Mouse (Mus musculus): ENCODE results near the gene Minos1. TPM values are rescaled to one million over a fixed set of nuclear protein-coding genes. Genes with fewer than 3 reads are reported as not detected.

Gene Minos1
- polyA plus RNA-seq, 1 experiment from 2014 or later: 564 TPM

- Histone ChIP-seq H3K9me3 (ENCODE audit: control insufficient read depth, low read length) (no peaks in the 10 kb centered on the region), H3K36me3 (ENCODE audit: control insufficient read depth, insufficient read depth, low read length) (no peaks in the 10 kb centered on the region), H3K9ac (ENCODE audit: low read depth, low read length) (no peak overlapping the region), H3K4me2 (no peak overlapping the region), H3K4me3 (ENCODE audit: low read depth, low read length) (no peak overlapping the region), H3K27me3 (replicated peaks; ENCODE audit: control insufficient read depth, insufficient read depth, low read length) (peaks cover 58% of the 10 kb centered on the region), H3K4me1 (replicated peaks; ENCODE audit: control insufficient read depth, insufficient read depth, low read length) (peaks cover 6% of the 10 kb centered on the region; the same call in 1 of the 2 replicates), H3K27ac (ENCODE audit: low read depth, low read length) (no peak overlapping the region)
- 11% methylated on average over 5 of the region's 5 CpGs for WGBS
- no peak for ATAC-seq (replicated peaks; ENCODE audit: low FRiP score)
- DNase-seq (ENCODE audit: low spot score): no peak
These were observed 55.0 kb downstream of the Minos1 start for GRCm38 (mm10) chr4:139075915-139076314.

- peak within 1 kb of the TSS; percentile 69 for H3K4me2 ChIP-seq
- H3K4me3 ChIP-seq (ENCODE audit: low read depth, low read length): peak within 1 kb of the TSS; percentile 55
- H3K9me3 ChIP-seq (ENCODE audit: control insufficient read depth, low read length): no peaks in the 10 kb centered on the region
- no peak within 1 kb of the TSS for H3K9ac ChIP-seq (ENCODE audit: low read depth, low read length)
- WGBS: 2% methylated on average over 77 of the region's 77 CpGs
- ATAC-seq (replicated peaks; ENCODE audit: low FRiP score) (no peak; the same call in 1 of the 2 replicates), DNase-seq (ENCODE audit: low spot score) (no peak)
- no peaks in the 10 kb centered on the region for H3K36me3 ChIP-seq (ENCODE audit: control insufficient read depth, insufficient read depth, low read length)
- no peak within 1 kb of the TSS for H3K27ac ChIP-seq (ENCODE audit: low read depth, low read length)
- H3K4me1 ChIP-seq (replicated peaks; ENCODE audit: control insufficient read depth, insufficient read depth, low read length): peaks cover 6% of the 10 kb centered on the region; the same call in 1 of the 2 replicates
- peaks cover 58% of the 10 kb centered on the region for H3K27me3 ChIP-seq (replicated peaks; ENCODE audit: control insufficient read depth, insufficient read depth, low read length)
These were observed 55.7 kb downstream of the Minos1 start, which contains the start of gene Htr6 for GRCm38 (mm10) chr4:139075041-139075711. Gene Htr6 (minus strand): TSS chr4:139075570.

GRCm38 (mm10) chr4:139074060-139074459 is 56.9 kb downstream of the Minos1 start:
- Histone ChIP-seq H3K4me3 (ENCODE audit: low read depth, low read length) (peak overlapping the region; percentile 55; the same call in 1 of the 2 replicates), H3K27ac (ENCODE audit: low read depth, low read length) (no peak overlapping the region), H3K27me3 (replicated peaks; ENCODE audit: control insufficient read depth, insufficient read depth, low read length) (peaks cover 58% of the 10 kb centered on the region), H3K36me3 (ENCODE audit: control insufficient read depth, insufficient read depth, low read length) (no peaks in the 10 kb centered on the region), H3K4me2 (peak overlapping the region; percentile 69; the same call in 1 of the 2 replicates), H3K9me3 (ENCODE audit: control insufficient read depth, low read length) (no peaks in the 10 kb centered on the region), H3K4me1 (replicated peaks; ENCODE audit: control insufficient read depth, insufficient read depth, low read length) (peaks cover 6% of the 10 kb centered on the region; the same call in 1 of the 2 replicates), H3K9ac (ENCODE audit: low read depth, low read length) (no peak overlapping the region)
- ATAC-seq (replicated peaks; ENCODE audit: low FRiP score) (no peak), DNase-seq (ENCODE audit: low spot score) (no peak)
- 21% methylated on average over 29 of the region's 29 CpGs for WGBS

GRCm38 (mm10) chr4:139068287-139068686 is 62.6 kb downstream of the Minos1 start:
- H3K27me3 ChIP-seq (replicated peaks; ENCODE audit: control insufficient read depth, insufficient read depth, low read length): peaks cover 12% of the 10 kb centered on the region

GRCm38 (mm10) chr4:139064831-139065230 is 66.1 kb downstream of the Minos1 start:
- ATAC-seq (replicated peaks; ENCODE audit: low FRiP score) (no peak), DNase-seq (ENCODE audit: low spot score) (no peak)
- H3K4me1 ChIP-seq (replicated peaks; ENCODE audit: control insufficient read depth, insufficient read depth, low read length): no peaks in the 10 kb centered on the region
- H3K9me3 ChIP-seq (ENCODE audit: control insufficient read depth, low read length): no peaks in the 10 kb centered on the region
- H3K27me3 ChIP-seq (replicated peaks; ENCODE audit: control insufficient read depth, insufficient read depth, low read length): no peaks in the 10 kb centered on the region
- H3K4me2 ChIP-seq: no peak overlapping the region
- H3K36me3 ChIP-seq (ENCODE audit: control insufficient read depth, insufficient read depth, low read length): no peaks in the 10 kb centered on the region
- H3K4me3 ChIP-seq (ENCODE audit: low read depth, low read length): no peak overlapping the region
- no peak overlapping the region for H3K9ac ChIP-seq (ENCODE audit: low read depth, low read length)
- WGBS: 87% methylated on average over 5 of the region's 5 CpGs
- no peak overlapping the region for H3K27ac ChIP-seq (ENCODE audit: low read depth, low read length)

More at GRCm38 (mm10) chr4:139068287-139068686, 62.6 kb downstream of the Minos1 start:
- Histone ChIP-seq H3K9me3 (ENCODE audit: control insufficient read depth, low read length) (no peaks in the 10 kb centered on the region), H3K27ac (ENCODE audit: low read depth, low read length) (no peak overlapping the region), H3K4me1 (replicated peaks; ENCODE audit: control insufficient read depth, insufficient read depth, low read length) (no peaks in the 10 kb centered on the region), H3K9ac (ENCODE audit: low read depth, low read length) (no peak overlapping the region), H3K36me3 (ENCODE audit: control insufficient read depth, insufficient read depth, low read length) (no peaks in the 10 kb centered on the region), H3K4me2 (no peak overlapping the region), H3K4me3 (ENCODE audit: low read depth, low read length) (no peak overlapping the region)
- ATAC-seq (replicated peaks; ENCODE audit: low FRiP score) (no peak), DNase-seq (ENCODE audit: low spot score) (no peak)
- WGBS: 26% methylated on average over 4 of the region's 4 CpGs

- ATAC-seq (replicated peaks; ENCODE audit: low FRiP score) (no peak), DNase-seq (ENCODE audit: low spot score) (peak; percentile 68)
- Histone ChIP-seq H3K4me1 (replicated peaks; ENCODE audit: control insufficient read depth, insufficient read depth, low read length) (no peaks in the 10 kb centered on the region), H3K4me2 (no peak overlapping the region), H3K27ac (ENCODE audit: low read depth, low read length) (no peak overlapping the region), H3K36me3 (ENCODE audit: control insufficient read depth, insufficient read depth, low read length) (no peaks in the 10 kb centered on the region), H3K9me3 (ENCODE audit: control insufficient read depth, low read length) (no peaks in the 10 kb centered on the region), H3K9ac (ENCODE audit: low read depth, low read length) (no peak overlapping the region), H3K4me3 (ENCODE audit: low read depth, low read length) (no peak overlapping the region), H3K27me3 (replicated peaks; ENCODE audit: control insufficient read depth, insufficient read depth, low read length) (no peaks in the 10 kb centered on the region)
- 6% methylated on average over 7 of the region's 7 CpGs for WGBS
These were observed 71.3 kb downstream of the Minos1 start for GRCm38 (mm10) chr4:139059569-139059968.

- 76% methylated on average over 5 of the region's 5 CpGs for WGBS
- H3K4me1 ChIP-seq (replicated peaks; ENCODE audit: control insufficient read depth, insufficient read depth, low read length): no peaks in the 10 kb centered on the region
These were observed 72.9 kb downstream of the Minos1 start for GRCm38 (mm10) chr4:139058029-139058428.

GRCm38 (mm10) chr4:139057291-139057690 is 73.6 kb downstream of the Minos1 start:
- no peak overlapping the region for H3K9ac ChIP-seq (ENCODE audit: low read depth, low read length)
- no peaks in the 10 kb centered on the region for H3K27me3 ChIP-seq (replicated peaks; ENCODE audit: control insufficient read depth, insufficient read depth, low read length)
- no peak overlapping the region for H3K27ac ChIP-seq (ENCODE audit: low read depth, low read length)
- no peak for ATAC-seq (replicated peaks; ENCODE audit: low FRiP score)
- no peaks in the 10 kb centered on the region for H3K4me1 ChIP-seq (replicated peaks; ENCODE audit: control insufficient read depth, insufficient read depth, low read length)
- no peaks in the 10 kb centered on the region for H3K9me3 ChIP-seq (ENCODE audit: control insufficient read depth, low read length)
- WGBS: 75% methylated on average over 5 of the region's 5 CpGs
- no peak overlapping the region for H3K4me2 ChIP-seq
- DNase-seq (ENCODE audit: low spot score): no peak
- no peak overlapping the region for H3K4me3 ChIP-seq (ENCODE audit: low read depth, low read length)
- no peaks in the 10 kb centered on the region for H3K36me3 ChIP-seq (ENCODE audit: control insufficient read depth, insufficient read depth, low read length)

More at GRCm38 (mm10) chr4:139058029-139058428, 72.9 kb downstream of the Minos1 start:
- Histone ChIP-seq H3K27me3 (replicated peaks; ENCODE audit: control insufficient read depth, insufficient read depth, low read length) (no peaks in the 10 kb centered on the region), H3K27ac (ENCODE audit: low read depth, low read length) (no peak overlapping the region), H3K4me2 (no peak overlapping the region), H3K9me3 (ENCODE audit: control insufficient read depth, low read length) (no peaks in the 10 kb centered on the region), H3K9ac (ENCODE audit: low read depth, low read length) (no peak overlapping the region), H3K36me3 (ENCODE audit: control insufficient read depth, insufficient read depth, low read length) (no peaks in the 10 kb centered on the region), H3K4me3 (ENCODE audit: low read depth, low read length) (no peak overlapping the region)
- DNase-seq (ENCODE audit: low spot score) (no peak), ATAC-seq (replicated peaks; ENCODE audit: low FRiP score) (no peak)

- Histone ChIP-seq H3K4me3 (ENCODE audit: low read depth, low read length) (no peak overlapping the region), H3K9ac (ENCODE audit: low read depth, low read length) (no peak overlapping the region), H3K27ac (ENCODE audit: low read depth, low read length) (no peak overlapping the region), H3K4me2 (no peak overlapping the region), H3K9me3 (ENCODE audit: control insufficient read depth, low read length) (no peaks in the 10 kb centered on the region), H3K36me3 (ENCODE audit: control insufficient read depth, insufficient read depth, low read length) (no peaks in the 10 kb centered on the region), H3K4me1 (replicated peaks; ENCODE audit: control insufficient read depth, insufficient read depth, low read length) (no peaks in the 10 kb centered on the region), H3K27me3 (replicated peaks; ENCODE audit: control insufficient read depth, insufficient read depth, low read length) (no peaks in the 10 kb centered on the region)
- no peak for ATAC-seq (replicated peaks; ENCODE audit: low FRiP score)
- DNase-seq (ENCODE audit: low spot score): no peak
- WGBS: 73% methylated on average over 3 of the region's 3 CpGs
These were observed 75.2 kb downstream of the Minos1 start for GRCm38 (mm10) chr4:139055744-139056143.
